Mouse (Mus musculus) MEL (cell line): Measurements from ENCODE around the gene Stra6l. TPM values are rescaled to one million over a fixed set of nuclear protein-coding genes. Genes with fewer than 3 reads are reported as not detected.

Experiments
- DNase-seq: peaks from one replicate; pipeline ENCODE4 v3.0.0; 2011; ENCODE audit warnings: low read depth, low spot score
- H3K27ac ChIP-seq: 2 replicates; pipeline ENCODE4 v1.5.1; 2012; ENCODE audit warnings: low read depth, mild to moderate bottlenecking, control low read depth, low read length, moderate library complexity; ENCODE audit not compliant: control insufficient read depth
- H3K27me3 ChIP-seq, 2 experiments: fragments of 150-350 bp in 1 of 2; sonication (generic) in 1 of 2; 2 replicates each; pipeline ENCODE4 v1.6.1; 2012; ENCODE audit warnings: low read length in 2 of 2, mild to moderate bottlenecking in 2 of 2, improper control_type of control experiment in 1 of 2, moderate library complexity in 1 of 2; ENCODE audit not compliant: insufficient read depth in 2 of 2, control insufficient read depth in 1 of 2
- H3K36me3 ChIP-seq, 2 experiments: 2 replicates each; pipeline ENCODE4 v1.6.1; 2012 to 2014; ENCODE audit warnings: low read length in 2 of 2, improper control_type of control experiment in 1 of 2, inconsistent platforms in 1 of 2, mild to moderate bottlenecking in 1 of 2; ENCODE audit not compliant: insufficient read depth in 2 of 2, control insufficient read depth in 1 of 2
- H3K4me1 ChIP-seq, 2 experiments: fragments of 150-350 bp in 1 of 2; sonication (generic) in 1 of 2; 2 replicates each; pipeline ENCODE4 v1.6.1; 2012; ENCODE audit warnings: low read length in 2 of 2, improper control_type of control experiment in 1 of 2, mild to moderate bottlenecking in 1 of 2; ENCODE audit not compliant: insufficient read depth in 2 of 2, control insufficient read depth in 1 of 2
- H3K4me3 ChIP-seq, 2 experiments: fragments of 150-350 bp in 1 of 2; sonication (generic) in 1 of 2; 2 replicates each; pipeline ENCODE4 v1.5.1; 2012; ENCODE audit warnings: low read depth in 2 of 2, low read length in 2 of 2, mild to moderate bottlenecking in 2 of 2, moderate library complexity in 2 of 2, control low read depth in 1 of 2, improper control_type of control experiment in 1 of 2; ENCODE audit not compliant: control insufficient read depth in 1 of 2, insufficient read depth in 1 of 2
- H3K79me2 ChIP-seq: 2 replicates; pipeline ENCODE4 v1.6.1; 2012; ENCODE audit warnings: mild to moderate bottlenecking, low read length, moderate library complexity; ENCODE audit not compliant: control insufficient read depth, poor library complexity, insufficient read depth
- H3K9ac ChIP-seq: 2 replicates; pipeline ENCODE4 v1.6.1; 2012; ENCODE audit warnings: low read depth, mild to moderate bottlenecking, control low read depth, low read length, moderate library complexity; ENCODE audit not compliant: control insufficient read depth, poor library complexity, severe bottlenecking
- H3K9me3 ChIP-seq: fragments of 150-350 bp; sonication (generic); replicated peaks from 2 replicates; pipeline ENCODE4 v1.6.1; 2012; ENCODE audit warnings: mild to moderate bottlenecking, low read length, improper control_type of control experiment, moderate library complexity; ENCODE audit not compliant: insufficient read depth
- BHLHE40 ChIP-seq: IDR thresholded peaks from 2 replicates; pipeline ENCODE4 v1.6.1; 2012; ENCODE audit warnings: low read depth, mild to moderate bottlenecking, inconsistent platforms, low read length, improper control_type of control experiment, borderline replicate concordance
- CHD1 ChIP-seq: IDR thresholded peaks from 2 replicates; pipeline ENCODE4 v1.6.1; 2012; ENCODE audit warnings: low read depth, mild to moderate bottlenecking, inconsistent platforms, low read length, improper control_type of control experiment
- ELF1 ChIP-seq: IDR thresholded peaks from 2 replicates; pipeline ENCODE4 v1.6.1; 2014; ENCODE audit warnings: low read depth, mild to moderate bottlenecking, inconsistent platforms, low read length, improper control_type of control experiment, moderate library complexity
- EP300 ChIP-seq, 2 experiments: IDR thresholded peaks; 2 replicates each; pipeline ENCODE4 v1.6.1; 2011; ENCODE audit warnings: improper control_type of control experiment in 2 of 2, low read length in 2 of 2, low read depth in 1 of 2, mild to moderate bottlenecking in 1 of 2
- ETS1 ChIP-seq: IDR thresholded peaks from 2 replicates; pipeline ENCODE4 v1.6.1; 2012; ENCODE audit warnings: low read depth, mild to moderate bottlenecking, inconsistent platforms, low read length, improper control_type of control experiment, moderate library complexity
- GABPA ChIP-seq: IDR thresholded peaks from 2 replicates; pipeline ENCODE4 v1.6.1; 2012; ENCODE audit warnings: low read depth, mild to moderate bottlenecking, inconsistent platforms, low read length, improper control_type of control experiment, moderate library complexity
- JUND ChIP-seq: IDR thresholded peaks from 2 replicates; pipeline ENCODE4 v1.6.1; 2011; ENCODE audit warnings: low read depth, mild to moderate bottlenecking, improper control_type of control experiment, low read length
- KAT2A ChIP-seq: conservative IDR thresholded peaks from 2 replicates; pipeline ENCODE4 v1.6.1; 2012; ENCODE audit warnings: low read depth, low read length, improper control_type of control experiment, inconsistent platforms
- MAX ChIP-seq: IDR thresholded peaks from 2 replicates; pipeline ENCODE4 v1.6.1; 2011; ENCODE audit warnings: low read length, improper control_type of control experiment
- MYB ChIP-seq: IDR thresholded peaks from 2 replicates; pipeline ENCODE4 v1.6.1; 2011; ENCODE audit warnings: mild to moderate bottlenecking, low read depth, low read length, improper control_type of control experiment
- NRF1 ChIP-seq: IDR thresholded peaks from 2 replicates; pipeline ENCODE4 v1.6.1; 2014; ENCODE audit warnings: low read depth, mild to moderate bottlenecking, inconsistent platforms, low read length, improper control_type of control experiment, moderate library complexity; ENCODE audit not compliant: poor library complexity, insufficient read depth, severe bottlenecking
- RAD21 ChIP-seq: IDR thresholded peaks from 2 replicates; pipeline ENCODE4 v1.6.1; 2011; ENCODE audit warnings: mild to moderate bottlenecking, low read depth, low read length, improper control_type of control experiment
- RCOR1 ChIP-seq: IDR thresholded peaks from 2 replicates; pipeline ENCODE4 v1.6.1; 2012; ENCODE audit warnings: low read depth, mild to moderate bottlenecking, inconsistent platforms, low read length, improper control_type of control experiment
- SIN3A ChIP-seq: IDR thresholded peaks from 2 replicates; pipeline ENCODE4 v1.6.1; 2012; ENCODE audit warnings: low read length, improper control_type of control experiment, inconsistent platforms
- SMC3 ChIP-seq: IDR thresholded peaks from 2 replicates; pipeline ENCODE4 v1.6.1; 2011; ENCODE audit warnings: low read depth, low read length, improper control_type of control experiment
- TAL1 ChIP-seq: IDR thresholded peaks from 2 replicates; pipeline ENCODE4 v1.6.1; 2012; ENCODE audit warnings: mild to moderate bottlenecking, inconsistent platforms, low read length, moderate library complexity, mixed read lengths
- TCF12 ChIP-seq: IDR thresholded peaks from 2 replicates; pipeline ENCODE4 v1.6.1; 2014; ENCODE audit warnings: low read depth, mild to moderate bottlenecking, inconsistent platforms, low read length, improper control_type of control experiment, moderate library complexity
- USF1 ChIP-seq: IDR thresholded peaks from 2 replicates; pipeline ENCODE4 v1.6.1; 2014; ENCODE audit warnings: low read depth, mild to moderate bottlenecking, inconsistent platforms, low read length, improper control_type of control experiment, moderate library complexity
- ZC3H11A ChIP-seq: IDR thresholded peaks from 2 replicates; pipeline ENCODE4 v1.6.1; 2012; ENCODE audit warnings: low read depth, mild to moderate bottlenecking, inconsistent platforms, low read length, improper control_type of control experiment
- ZMIZ1 ChIP-seq: IDR thresholded peaks from 2 replicates; pipeline ENCODE4 v1.6.1; 2012; ENCODE audit warnings: low read depth, mild to moderate bottlenecking, inconsistent platforms, low read length, improper control_type of control experiment, moderate library complexity
- ZNF384 ChIP-seq: IDR thresholded peaks from 2 replicates; pipeline ENCODE4 v1.6.1; 2012; ENCODE audit warnings: low read depth, mild to moderate bottlenecking, inconsistent platforms, low read length, improper control_type of control experiment
- polyA plus RNA-seq, 2 experiments: library from polyadenylated mRNA; stranded (reverse) in 1 of 2; unstranded in 1 of 2; fragments of >175 nt in 1 of 2; fragments of >200 nt in 1 of 2; gene quantifications; 2 replicates each; pipeline versions ENCODE4 v1.2.1 to v1.2.4; 2012; ENCODE audit warnings: low replicate concordance in 2 of 2, low read depth in 1 of 2; ENCODE audit not compliant: insufficient read length in 2 of 2, insufficient read depth in 1 of 2, missing spikeins in 1 of 2
- total RNA-seq: library from RNA; depleted of rRNA; stranded (reverse); fragments of 300-350 nt; gene quantifications from 2 replicates; pipeline ENCODE4 v1.2.3, GENCODE M21; 2012

Gene Stra6l
- total and polyA plus RNA-seq, 3 experiments: not detected

GRCm38 (mm10) chr4:45799956-45800537, 48.4 kb upstream of the Stra6l start:
- H3K27me3 ChIP-seq: peaks cover 2% of the 10 kb centered on the region in 2 experiments; a peak in 3 of 4 replicates
- H3K27ac ChIP-seq: no peak overlapping the region
- H3K9ac ChIP-seq: no peak overlapping the region

GRCm38 (mm10) chr4:45802900-45803299, 45.6 kb upstream of the Stra6l start:
- Histone ChIP-seq H3K9ac (no peak overlapping the region), H3K4me1 (peaks cover 0 to 13% of the 10 kb centered on the region in 2 experiments; a peak in 1 of 4 replicates), H3K79me2 (no peaks in the 10 kb centered on the region), H3K9me3 (no peaks in the 10 kb centered on the region), H3K27me3 (peaks cover 0 to 4% of the 10 kb centered on the region in 2 experiments; a peak in 2 of 4 replicates), H3K36me3 (no peaks in the 10 kb centered on the region), H3K27ac (no peak overlapping the region), H3K4me3 (no peak overlapping the region)
- no peak for TF ChIP-seq RCOR1
- no peak for TF ChIP-seq TAL1
- DNase-seq: no peak

More at GRCm38 (mm10) chr4:45799956-45800537, 48.4 kb upstream of the Stra6l start:
- peaks cover 6 to 16% of the 10 kb centered on the region in 2 experiments for H3K4me1 ChIP-seq
- peaks cover 0 to 7% of the 10 kb centered on the region in 2 experiments; a peak in 2 of 4 replicates for H3K36me3 ChIP-seq
- no peak for TF ChIP-seq ELF1
- TF ChIP-seq BHLHE40: no peak
- no peak for TF ChIP-seq JUND
- no peak for TF ChIP-seq SMC3
- TF ChIP-seq ZNF384: no peak
- no peak for TF ChIP-seq MAX
- TF ChIP-seq ETS1: no peak
- TF ChIP-seq RAD21: no peak
- no peak for TF ChIP-seq SIN3A
- TF ChIP-seq KAT2A: no peak
- no peak for TF ChIP-seq NRF1
- TF ChIP-seq TAL1: no peak
- no peak for TF ChIP-seq GABPA
- no peak for TF ChIP-seq TCF12
- no peak for TF ChIP-seq EP300 (IDR thresholded peaks at IDR 0.05; ENCODE audit: low read depth in 1 of 2, low read length in 2 of 2)
- TF ChIP-seq ZMIZ1: no peak
- TF ChIP-seq ZC3H11A: no peak
- TF ChIP-seq CHD1: no peak
- no peak for TF ChIP-seq MYB
- TF ChIP-seq USF1: no peak
- no peak for DNase-seq
- H3K9me3 ChIP-seq: no peaks in the 10 kb centered on the region
- no peaks in the 10 kb centered on the region for H3K79me2 ChIP-seq
- H3K4me3 ChIP-seq: no peak overlapping the region
